Mouse (Mus musculus) G1E (cell line): ENCODE measurements around the gene Rnf20. TPM values are rescaled to one million over a fixed set of nuclear protein-coding genes. Genes with fewer than 3 reads are reported as not detected.
"Not testable (repeated sequence)": the region's sequence is repeated elsewhere in the genome, so short reads cannot be mapped to it uniquely, and the experiment has no call there.

Source experiments
- ATAC-seq: 2 replicates; pipeline ENCODE4 v1.8.0; 2016; ENCODE audit warnings: mild to moderate bottlenecking; ENCODE audit not compliant: insufficient number of reproducible peaks, poor library complexity, low FRiP score, severe bottlenecking; ENCODE audit errors: extremely low read depth
- DNase-seq: peaks from one replicate; pipeline ENCODE4 v3.0.0; 2012; ENCODE audit warnings: low spot score
- H3K27me3 ChIP-seq: 2 replicates; pipeline ENCODE4 v1.6.1; 2012; ENCODE audit warnings: mild to moderate bottlenecking, low read length, inconsistent platforms; ENCODE audit not compliant: insufficient read depth
- H3K36me3 ChIP-seq: replicated peaks from 2 replicates; pipeline ENCODE3; 2012; ENCODE audit warnings: mild to moderate bottlenecking, inconsistent platforms
- H3K4me1 ChIP-seq: 2 replicates; pipeline ENCODE4 v1.6.1; 2012; ENCODE audit warnings: low read depth, low read length, inconsistent platforms, mixed read lengths; ENCODE audit not compliant: insufficient read depth
- H3K4me3 ChIP-seq: 2 replicates; pipeline ENCODE4 v1.5.1; 2012; ENCODE audit warnings: low read depth, mild to moderate bottlenecking, inconsistent platforms, low read length, moderate library complexity, mixed read lengths
- H3K9me3 ChIP-seq: replicated peaks from 2 replicates; pipeline ENCODE4 v1.6.1; 2012; ENCODE audit warnings: inconsistent platforms
- CTCF ChIP-seq: IDR thresholded peaks from 2 replicates; pipeline ENCODE4 v1.5.1; 2012; ENCODE audit warnings: low read depth, low read length, inconsistent platforms, mixed read lengths
- GATA1 ChIP-seq: IDR thresholded peaks from 2 replicates; pipeline ENCODE4 v1.6.1; 2012; ENCODE audit warnings: borderline replicate concordance, low read length, inconsistent platforms, mixed read lengths
- GATA2 ChIP-seq: IDR thresholded peaks from 2 replicates; pipeline ENCODE4 v1.6.1; 2012; ENCODE audit warnings: low read depth, low read length, inconsistent platforms, borderline replicate concordance
- POLR2AphosphoS5 ChIP-seq: IDR thresholded peaks from 2 replicates; pipeline ENCODE4 v1.6.1; 2012; ENCODE audit warnings: low read depth, low read length, inconsistent platforms; ENCODE audit not compliant: insufficient replicate concordance
- TAL1 ChIP-seq: conservative IDR thresholded peaks from 2 replicates; pipeline ENCODE4 v1.6.1; 2012; ENCODE audit warnings: low read depth, low read length, inconsistent platforms, mixed read lengths
- polyA plus RNA-seq: library from polyadenylated mRNA; stranded (reverse); fragments of >175 nt; gene quantifications from 2 replicates; pipeline ENCODE4 v1.2.3, GENCODE M21; 2012
- total RNA-seq, 2 experiments: library from RNA; stranded (forward) in 1 of 2; stranded (reverse) in 1 of 2; fragments of 200-1000 nt in 1 of 2; fragments of >200 nt in 1 of 2; fragmentation: Nextera tagmentation in 1 of 2; gene quantifications; 2 replicates each; pipeline ENCODE4 v1.2.3; 2014 to 2017

Gene Rnf20
- total and polyA plus RNA-seq, 3 experiments, result 33.6 to 123 (median 95.7) TPM

- no peaks in the 10 kb centered on the region for H3K27me3 ChIP-seq
- peaks cover 4% of the 10 kb centered on the region for H3K36me3 ChIP-seq
- H3K9me3 ChIP-seq, result no peaks in the 10 kb centered on the region
- DNase-seq (peak; percentile 54), ATAC-seq (peak; percentile 72)
- TF ChIP-seq GATA2, result no peak
- TF ChIP-seq CTCF, result no peak
- TF ChIP-seq POLR2AphosphoS5, result no peak
- no peak for TF ChIP-seq GATA1
- H3K4me1 ChIP-seq, result peaks cover 33% of the 10 kb centered on the region
- peak within 1 kb of the TSS; percentile 92 for H3K4me3 ChIP-seq
These were observed 34.4 kb upstream of the Rnf20 start, which contains the start of gene Tmem246 for GRCm38 (mm10) chr4:49597183-49598100. TSS of gene Tmem246 (minus strand) at chr4:49597876.

GRCm38 (mm10) chr4:49603161-49603560 lies 28.6 kb upstream of the Rnf20 start:
- Histone ChIP-seq H3K9me3 (no peaks in the 10 kb centered on the region), H3K27me3 (no peaks in the 10 kb centered on the region), H3K36me3 (no peaks in the 10 kb centered on the region), H3K4me3 (no peak overlapping the region), H3K4me1 (peaks cover 25% of the 10 kb centered on the region)
- DNase-seq, result no peak
- TF ChIP-seq CTCF (no peak), TAL1 (no peak), GATA1 (no peak), POLR2AphosphoS5 (no peak), GATA2 (no peak)
- no peak for ATAC-seq

- Histone ChIP-seq H3K36me3 (no peaks in the 10 kb centered on the region), H3K4me1 (peaks cover 17% of the 10 kb centered on the region), H3K27me3 (no peaks in the 10 kb centered on the region), H3K4me3 (no peak overlapping the region), H3K9me3 (no peaks in the 10 kb centered on the region)
- TF ChIP-seq POLR2AphosphoS5 (no peak), CTCF (no peak), GATA2 (no peak), GATA1 (no peak), TAL1 (no peak)
- ATAC-seq, result no peak; the same call in 1 of the 2 replicates
- no peak for DNase-seq
These were observed 27.7 kb upstream of the Rnf20 start for GRCm38 (mm10) chr4:49604016-49604546.

- Histone ChIP-seq H3K9me3 (no peaks in the 10 kb centered on the region), H3K4me1 (peaks cover 14% of the 10 kb centered on the region; the same call in 1 of the 2 replicates), H3K27me3 (no peaks in the 10 kb centered on the region), H3K4me3 (no peak overlapping the region), H3K36me3 (no peaks in the 10 kb centered on the region)
- ATAC-seq (no peak), DNase-seq (no peak)
- no peak for TF ChIP-seq GATA2
These were observed 27.2 kb upstream of the Rnf20 start for GRCm38 (mm10) chr4:49604616-49605015.

- H3K4me1 ChIP-seq, result peaks cover 14% of the 10 kb centered on the region; the same call in 1 of the 2 replicates
- ATAC-seq, result no peak
These were observed 26.3 kb upstream of the Rnf20 start for GRCm38 (mm10) chr4:49605459-49605858.

GRCm38 (mm10) chr4:49616924-49617323 lies 14.9 kb upstream of the Rnf20 start:
- Histone ChIP-seq H3K9me3 (no peaks in the 10 kb centered on the region), H3K36me3 (no peaks in the 10 kb centered on the region), H3K4me1 (peaks cover 7% of the 10 kb centered on the region; the same call in 1 of the 2 replicates), H3K27me3 (peaks cover 5% of the 10 kb centered on the region; the same call in 1 of the 2 replicates), H3K4me3 (no peak overlapping the region)
- TF ChIP-seq GATA2 (no peak), CTCF (no peak), POLR2AphosphoS5 (no peak), GATA1 (no peak), TAL1 (no peak)
- DNase-seq (no peak), ATAC-seq (no peak)

More at GRCm38 (mm10) chr4:49605459-49605858, 26.3 kb upstream of the Rnf20 start:
- no peak for DNase-seq
- no peaks in the 10 kb centered on the region for H3K9me3 ChIP-seq
- no peaks in the 10 kb centered on the region for H3K27me3 ChIP-seq
- TF ChIP-seq TAL1 (no peak), GATA1 (no peak), POLR2AphosphoS5 (no peak), CTCF (no peak), GATA2 (no peak)
- no peak overlapping the region for H3K4me3 ChIP-seq
- no peaks in the 10 kb centered on the region for H3K36me3 ChIP-seq

GRCm38 (mm10) chr4:49619861-49620260 lies 11.9 kb upstream of the Rnf20 start:
- not testable (repeated sequence) for ATAC-seq, DNase-seq, H3K36me3 ChIP-seq, H3K27me3 ChIP-seq, H3K4me1 ChIP-seq, H3K4me3 ChIP-seq, H3K9me3 ChIP-seq
